Mouse (Mus musculus) kidney, adult 2 months (tissue): ENCODE data around the gene Gm37240.
"Not testable (repeated sequence)": the region's sequence is repeated elsewhere in the genome, so short reads cannot be mapped to it uniquely, and the experiment has no call there.

ENCODE experiments used
- CTCF ChIP-seq: fragments of 200-500 bp; conservative IDR thresholded peaks from 2 replicates; pipeline ENCODE4 v1.5.1; 2011; ENCODE audit warnings: low read depth, mild to moderate bottlenecking, control low read depth, low read length, moderate library complexity, mixed read lengths; ENCODE audit not compliant: insufficient read depth, insufficient read length
- POLR2A ChIP-seq: fragments of 200-500 bp; IDR thresholded peaks from one replicate; pipeline ENCODE4 v1.6.1; 2011; ENCODE audit warnings: low read depth, low read length, control low read depth

- TF ChIP-seq CTCF, POLR2A: not testable (repeated sequence)
Measured at GRCm38 (mm10) chr3:85572502-85572901, 314.8 kb downstream of the Gm37240 start.
